Mouse (Mus musculus) heart, postnatal 0 days (tissue): ENCODE measurements around the gene Oxct1.

Experiments used
- CTCF ChIP-seq: IDR thresholded peaks from 2 replicates; pipeline ENCODE4 v1.5.1; 2016; ENCODE audit warnings: antibody characterized with exemption, control low read depth, low read depth
- EP300 ChIP-seq: IDR thresholded peaks from 2 replicates; pipeline ENCODE4 v1.6.1; 2016; ENCODE audit warnings: antibody characterized with exemption, low read depth

DNA sequence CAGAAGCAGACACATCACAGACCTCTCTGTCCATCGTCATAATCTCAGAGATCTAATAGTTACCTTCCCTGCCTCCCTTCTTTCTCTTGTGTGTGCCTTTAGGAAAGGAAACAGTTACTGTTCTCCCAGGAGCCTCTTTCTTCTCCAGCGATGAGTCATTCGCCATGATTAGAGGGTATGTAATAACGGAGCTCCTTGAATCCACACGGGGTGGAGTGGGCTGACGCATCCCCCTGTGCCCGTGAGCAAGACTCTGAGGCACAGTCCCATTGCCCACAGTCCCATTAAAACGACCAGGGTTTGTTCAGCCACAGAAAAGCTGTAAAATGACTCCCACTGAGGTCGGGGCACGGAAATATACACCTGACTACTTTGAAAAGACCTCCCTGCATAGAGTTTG lies 74.8 kb downstream of the Oxct1 start:
- TF ChIP-seq CTCF (no peak), EP300 (no peak)
